In the genomic region with DNA sequence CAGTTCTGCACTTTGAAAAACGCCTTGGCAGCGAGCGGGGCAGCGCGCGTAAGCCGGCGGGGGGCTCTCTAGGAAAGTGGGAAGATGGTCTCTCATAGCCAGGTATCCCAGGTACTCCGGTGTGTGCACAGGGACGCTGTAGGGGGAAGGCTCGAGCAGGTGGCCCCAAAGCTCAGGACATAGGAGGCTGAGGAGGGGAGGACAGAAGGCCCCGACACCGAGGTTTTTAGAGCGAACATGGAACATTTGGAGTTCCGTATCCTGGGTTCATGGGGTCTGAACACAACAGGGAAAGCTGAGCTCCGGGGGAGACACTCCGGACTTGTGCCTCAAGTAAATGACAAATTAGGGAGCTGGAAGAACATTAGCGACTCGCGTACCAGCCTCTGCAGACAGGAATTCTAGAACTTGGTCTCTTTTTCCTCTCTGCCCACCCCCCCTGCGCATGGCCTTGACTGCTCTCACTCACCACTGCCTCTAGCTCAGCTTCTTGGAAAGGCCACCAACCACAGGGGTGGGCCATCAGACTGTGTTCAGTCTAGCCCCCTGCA, we compare ENCODE assay signal across 8 mouse cellular contexts. TPM values are rescaled to one million over a fixed set of nuclear protein-coding genes. Genes with fewer than 3 reads are reported as not detected.
DNase-seq lines count a peak whose midpoint lies in the region; ATAC-seq lines count a peak whose summit lies in the region.

No protein-coding gene starts in this region.

- H3K27me3 ChIP-seq in kidney, embryonic 15.5 days = peaks cover 33% of the 10 kb centered on the region
- no peaks in the 10 kb centered on the region; the same call in 1 of the 2 replicates for H3K27me3 ChIP-seq in forebrain, embryonic 15.5 days
- peaks cover 76% of the 10 kb centered on the region for H3K27me3 ChIP-seq in liver, embryonic 16.5 days (ENCODE audit: control insufficient read depth, insufficient read depth, low read depth, low read length)

- ATAC-seq in kidney, embryonic 15.5 days (replicated peaks; ENCODE audit: low FRiP score) = no peak
- ATAC-seq in forebrain, embryonic 15.5 days (replicated peaks) = no peak; the same call in 1 of the 2 replicates
- ATAC-seq in liver, embryonic 16.5 days (ENCODE audit: low read depth) = no peak

- peak overlapping the region; percentile 91 for H3K4me3 ChIP-seq in kidney, embryonic 15.5 days (replicated peaks)
- peak overlapping the region; percentile 76 for H3K4me3 ChIP-seq in forebrain, embryonic 15.5 days
- H3K4me3 ChIP-seq in liver, embryonic 16.5 days (ENCODE audit: low read depth, low read length) = peak overlapping the region; percentile 67

- under 1% methylated on average over 21 of the region's 21 CpGs for WGBS in kidney, embryonic 15.5 days
- 2% methylated on average over 21 of the region's 21 CpGs for whole genome bisulfite sequencing in forebrain, embryonic 15.5 days
- WGBS in liver, embryonic 16.5 days (ENCODE audit: insufficient replicate concordance) = 4% methylated on average over 21 of the region's 21 CpGs

- H3K9ac ChIP-seq in kidney, embryonic 15.5 days = peak overlapping the region; percentile 81
- H3K9ac ChIP-seq in forebrain, embryonic 15.5 days (replicated peaks) = peak overlapping the region; percentile 91
- no peak overlapping the region for H3K9ac ChIP-seq in liver, embryonic 16.5 days (ENCODE audit: low read depth, low read length)

- DNase-seq in kidney, postnatal 14 days = no peak
- DNase-seq in adrenal gland, postnatal 36 days = peak; percentile 36 to 70
- DNase-seq in frontal cortex, postnatal 36 days (ENCODE audit: low spot score in 2 of 2) = no peak
- no peak for DNase-seq in layer of hippocampus, adult 9-10 months (ENCODE audit: low spot score)
- DNase-seq in layer of hippocampus, postnatal 14 days (ENCODE audit: low spot score in 2 of 2) = no peak

- peak overlapping the region; percentile 87 for H3K4me2 ChIP-seq in kidney, embryonic 15.5 days
- peak overlapping the region; percentile 86 for H3K4me2 ChIP-seq in forebrain, embryonic 15.5 days (replicated peaks)
- peak overlapping the region; percentile 91 for H3K4me2 ChIP-seq in liver, embryonic 16.5 days (ENCODE audit: low read depth, low read length)

- no peaks in the 10 kb centered on the region for H3K9me3 ChIP-seq in kidney, embryonic 15.5 days (replicated peaks)
- no peaks in the 10 kb centered on the region for H3K9me3 ChIP-seq in forebrain, embryonic 15.5 days
- H3K9me3 ChIP-seq in liver, embryonic 16.5 days (replicated peaks; ENCODE audit: control insufficient read depth, low read length) = no peaks in the 10 kb centered on the region

- peak overlapping the region; percentile 86 for H3K27ac ChIP-seq in kidney, embryonic 15.5 days
- H3K27ac ChIP-seq in forebrain, embryonic 15.5 days (replicated peaks) = peak overlapping the region; percentile 98
- H3K27ac ChIP-seq in liver, embryonic 16.5 days (ENCODE audit: low read length) = no peak overlapping the region

- H3K36me3 ChIP-seq in kidney, embryonic 15.5 days = peaks cover 10% of the 10 kb centered on the region; the same call in 1 of the 2 replicates
- peaks cover 15% of the 10 kb centered on the region for H3K36me3 ChIP-seq in forebrain, embryonic 15.5 days
- H3K36me3 ChIP-seq in liver, embryonic 16.5 days (ENCODE audit: control insufficient read depth, insufficient read depth) = no peaks in the 10 kb centered on the region

- peaks cover 66% of the 10 kb centered on the region for H3K4me1 ChIP-seq in kidney, embryonic 15.5 days
- peaks cover 54% of the 10 kb centered on the region for H3K4me1 ChIP-seq in forebrain, embryonic 15.5 days
- H3K4me1 ChIP-seq in liver, embryonic 16.5 days (ENCODE audit: control insufficient read depth, low read depth, low read length) = peaks cover 12% of the 10 kb centered on the region

RNA-seq across cellular contexts. Expression of gene Cacnb3, which starts 4.7 kb away (rescaled TPM):
- 29.8 and 36.6 TPM in 2 replicates for polyA plus RNA-seq in kidney, embryonic 15.5 days (2015; fragmentation: Nextera tagmentation; extraction: Ambion mirVana)
- total RNA-seq in adrenal gland, postnatal 36 days (2021) = 10 to 100 TPM; 10.2 to 13.3 TPM
- 134 and 138 TPM in 2 replicates for polyA plus RNA-seq in forebrain, embryonic 15.5 days (2015; fragmentation: Nextera tagmentation; extraction: Ambion mirVana)
- polyA plus RNA-seq in liver, embryonic 16.5 days (2015; fragmentation: Nextera tagmentation; extraction: Ambion mirVana) = 0.55 and 0.84 TPM in 2 replicates
- total RNA-seq in layer of hippocampus, postnatal 14 days (2021) = 100 to 1,000 TPM; 159 to 168 TPM

RNA-seq across cellular contexts. Expression of gene Adcy6, which starts 25.5 kb away (rescaled TPM):
- 23.6 and 25.4 TPM in 2 replicates for polyA plus RNA-seq in kidney, embryonic 15.5 days (2015; fragmentation: Nextera tagmentation; extraction: Ambion mirVana)
- 10 to 100 TPM; 43.8 to 62.6 TPM for total RNA-seq in adrenal gland, postnatal 36 days (2021)
- 12.5 and 13.8 TPM in 2 replicates for polyA plus RNA-seq in forebrain, embryonic 15.5 days (2015; fragmentation: Nextera tagmentation; extraction: Ambion mirVana)
- polyA plus RNA-seq in liver, embryonic 16.5 days (2015; fragmentation: Nextera tagmentation; extraction: Ambion mirVana) = 6.1 and 8.3 TPM in 2 replicates
- 10 to 100 TPM; 45.1 to 45.3 TPM for total RNA-seq in layer of hippocampus, postnatal 14 days (2021)

RNA-seq across cellular contexts. Expression of gene Ddx23, which starts 27.3 kb away (rescaled TPM):
- 23.1 and 23.7 TPM in 2 replicates for polyA plus RNA-seq in kidney, embryonic 15.5 days (2015; fragmentation: Nextera tagmentation; extraction: Ambion mirVana)
- 10 to 100 TPM; 75.5 to 84.3 TPM for total RNA-seq in adrenal gland, postnatal 36 days (2021)
- polyA plus RNA-seq in forebrain, embryonic 15.5 days (2015; fragmentation: Nextera tagmentation; extraction: Ambion mirVana) = 23.5 and 25.0 TPM in 2 replicates
- polyA plus RNA-seq in liver, embryonic 16.5 days (2015; fragmentation: Nextera tagmentation; extraction: Ambion mirVana) = 9.0 and 10.0 TPM in 2 replicates
- total RNA-seq in layer of hippocampus, postnatal 14 days (2021) = 10 to 100 TPM; 60.3 to 70.2 TPM

RNA-seq across cellular contexts. Expression of gene Rnd1, which starts 41.9 kb away (rescaled TPM):
- 0.62 and 0.99 TPM in 2 replicates for polyA plus RNA-seq in kidney, embryonic 15.5 days (2015; fragmentation: Nextera tagmentation; extraction: Ambion mirVana)
- total RNA-seq in adrenal gland, postnatal 36 days (2021) = 1 to 10 TPM; 2.1 to 2.4 TPM
- polyA plus RNA-seq in forebrain, embryonic 15.5 days (2015; fragmentation: Nextera tagmentation; extraction: Ambion mirVana) = 11.0 and 12.8 TPM in 2 replicates
- polyA plus RNA-seq in liver, embryonic 16.5 days (2015; fragmentation: Nextera tagmentation; extraction: Ambion mirVana) = 0.78 and 1.1 TPM in 2 replicates
- 10 to 100 TPM; 18.8 to 21.5 TPM for total RNA-seq in layer of hippocampus, postnatal 14 days (2021)

Comparison
In these comparisons a context has a peak if more than half of its experiments do, and no peak if none do; other contexts are left out.
1. DNase-seq: peak in adrenal gland, postnatal 36 days (2 of 2); none in kidney, postnatal 14 days (single experiment), frontal cortex, postnatal 36 days (0 of 2), layer of hippocampus, adult 9-10 months (single experiment) and layer of hippocampus, postnatal 14 days (0 of 2).
2. RNA of gene Cacnb3, which starts 4.7 kb away (polyA plus RNA-seq): 134 to 138 TPM in forebrain, embryonic 15.5 days and 29.8 to 36.6 TPM in kidney, embryonic 15.5 days; 0.55 to 0.84 TPM in liver, embryonic 16.5 days; every median in the first group is over 10 times any median in the second.
3. Peak in every context shown above with its lines, with median percentiles within 50 percentile points of each other: H3K4me2 ChIP-seq and H3K4me3 ChIP-seq.